Mouse (Mus musculus): ENCODE data around the gene Slc4a1.

- no peak for TF ChIP-seq POLR2A (IDR thresholded peaks at IDR 0.05; ENCODE audit: borderline replicate concordance, extremely low read depth, insufficient read depth, insufficient read length, poor library complexity, severe bottlenecking)
- no peak for TF ChIP-seq CTCF (IDR thresholded peaks at IDR 0.05; ENCODE audit: borderline replicate concordance, extremely low read depth, insufficient read depth, insufficient read length)
Measured at GRCm38 (mm10) chr11:102369263-102369662, 3.3 kb upstream of the Slc4a1 start.

All from brain, embryonic 14.5 days (tissue).